ENCODE assay signal across 46 mouse cellular contexts in the genomic region with DNA sequence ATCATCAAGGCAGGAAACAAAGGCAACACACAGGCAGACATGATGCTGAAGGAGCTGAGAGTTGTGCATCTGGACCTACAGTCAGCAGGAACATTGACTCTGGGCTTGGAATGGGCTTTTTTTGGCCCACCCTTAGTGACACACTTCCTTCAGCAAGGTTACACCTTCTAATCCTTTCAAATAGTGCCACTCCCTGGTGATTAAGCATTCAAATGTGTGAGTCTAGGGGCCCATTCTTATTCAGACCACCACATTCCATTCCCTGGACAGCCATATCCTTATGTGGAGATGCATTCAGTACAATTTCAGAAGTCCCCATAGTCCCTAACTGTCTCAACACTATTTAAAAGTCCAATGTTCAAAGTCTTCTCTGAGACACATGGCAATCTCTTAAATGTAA. TPM values are rescaled to one million over a fixed set of nuclear protein-coding genes. Genes with fewer than 3 reads are reported as not detected.
"Had no signal": no experiment of that assay in that cellular context is flagged by ENCODE, and none has a peak within 500 bp of the region (broad histone marks: within the 10 kb centered on the region; RNA-seq: fewer than 3 reads in every experiment).

No protein-coding gene starts in this region.

- DNase-seq: left cerebral cortex, postnatal 4 days; liver; liver, embryonic 13.5 days; liver, postnatal 0 days; lung, adult 18-20 months; lung, adult 2 months; lung, embryonic 14.5 days; lung, postnatal 10 days; lung, postnatal 14 days; lung, postnatal 36 days; lung, postnatal 4 days; midbrain, embryonic 14.5 days had no signal

RNA-seq across cellular contexts. Expression of a gene that starts 3.2 kb away (rescaled TPM):
- total RNA-seq: left cerebral cortex, postnatal 10 days; left cerebral cortex, postnatal 14 days; left cerebral cortex, postnatal 25 days; left cerebral cortex, postnatal 36 days; left cerebral cortex, postnatal 4 days; liver, adult 2 months; megakaryocyte progenitor cell, adult 5-6 weeks; megakaryocyte, adult 5-6 weeks; megakaryocyte-erythroid progenitor cell, adult 5-6 weeks; midbrain, postnatal 0 days; monocyte, adult 5-6 weeks had no signal
- polyA plus RNA-seq: limb, embryonic 10.5 days; limb, embryonic 11.5 days; limb, embryonic 12.5 days; limb, embryonic 13.5 days; limb, embryonic 14.5 days; limb, embryonic 15.5 days; liver, adult 2 months; liver, embryonic 11.5 days; liver, embryonic 12.5 days; liver, embryonic 13.5 days; liver, embryonic 14.5 days; liver, embryonic 15.5 days; liver, embryonic 16.5 days; liver, postnatal 0 days; lung, adult 2 months; lung, embryonic 14.5 days; lung, embryonic 15.5 days; lung, embryonic 16.5 days; lung, postnatal 0 days; macrophage; midbrain, embryonic 10.5 days; midbrain, embryonic 11.5 days; midbrain, embryonic 12.5 days; midbrain, embryonic 13.5 days; midbrain, embryonic 14.5 days; midbrain, embryonic 15.5 days; midbrain, embryonic 16.5 days; midbrain, postnatal 0 days; myocyte; neural tube, embryonic 11.5 days; neural tube, embryonic 12.5 days had no signal

RNA-seq across cellular contexts. Expression of a gene that starts 26.3 kb away (rescaled TPM):
- total RNA-seq: left cerebral cortex, postnatal 10 days; left cerebral cortex, postnatal 14 days; left cerebral cortex, postnatal 25 days; left cerebral cortex, postnatal 36 days; left cerebral cortex, postnatal 4 days; liver, adult 2 months; megakaryocyte progenitor cell, adult 5-6 weeks; megakaryocyte, adult 5-6 weeks; megakaryocyte-erythroid progenitor cell, adult 5-6 weeks; midbrain, postnatal 0 days; monocyte, adult 5-6 weeks had no signal
- polyA plus RNA-seq: limb, embryonic 10.5 days; limb, embryonic 11.5 days; limb, embryonic 12.5 days; limb, embryonic 13.5 days; limb, embryonic 14.5 days; limb, embryonic 15.5 days; liver, adult 2 months; liver, embryonic 11.5 days; liver, embryonic 12.5 days; liver, embryonic 13.5 days; liver, embryonic 14.5 days; liver, embryonic 15.5 days; liver, embryonic 16.5 days; liver, postnatal 0 days; lung, adult 2 months; lung, embryonic 14.5 days; lung, embryonic 15.5 days; lung, embryonic 16.5 days; lung, postnatal 0 days; macrophage; midbrain, embryonic 10.5 days; midbrain, embryonic 11.5 days; midbrain, embryonic 12.5 days; midbrain, embryonic 13.5 days; midbrain, embryonic 14.5 days; midbrain, embryonic 15.5 days; midbrain, embryonic 16.5 days; midbrain, postnatal 0 days; myocyte; neural tube, embryonic 11.5 days; neural tube, embryonic 12.5 days had no signal
